Mouse (Mus musculus) natural killer cell, adult 2 months (primary cell): ENCODE measurements at regions not wholly inside any gene's neighbourhood (a gene's known extent, or its start where the extent isn't known, plus 50 kb on each side); places are given as distances from the start of the nearest gene placed in this dataset.

ENCODE experiments used
- DNase-seq, 2 experiments: peaks; one replicate each; pipeline ENCODE4 v3.0.0; 2022; ENCODE audit warnings: low spot score in 2 of 2

GRCm38 (mm10) chr14:76295411-76296169 lies 119.2 kb upstream of the Tsc22d1 start:
- DNase-seq, result no peak

GRCm38 (mm10) chr14:76297864-76298263 lies 116.9 kb upstream of the Tsc22d1 start:
- no peak for DNase-seq

- DNase-seq, result no peak
These were observed 112.3 kb upstream of the Tsc22d1 start for GRCm38 (mm10) chr14:76302322-76302991.

DNA sequence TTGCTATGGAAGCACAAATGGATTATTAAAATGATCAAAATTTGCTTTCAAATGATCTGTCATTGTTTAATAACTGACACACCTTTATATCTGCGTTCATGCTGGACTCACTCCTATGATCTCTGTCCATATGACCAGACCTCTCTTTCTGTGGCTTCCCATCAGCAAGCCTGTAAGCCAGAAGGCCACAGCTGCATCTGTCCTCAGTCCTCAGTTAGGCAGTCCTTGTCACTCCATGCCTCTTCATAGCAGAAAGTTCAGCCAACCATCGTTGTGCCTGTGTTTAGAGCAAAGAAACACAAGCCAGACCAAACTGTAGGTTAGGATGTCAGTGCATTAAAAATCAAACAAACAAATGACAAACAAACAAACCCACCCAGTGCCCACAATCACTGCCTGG lies 107.2 kb upstream of the Tsc22d1 start:
- no peak for DNase-seq

DNA sequence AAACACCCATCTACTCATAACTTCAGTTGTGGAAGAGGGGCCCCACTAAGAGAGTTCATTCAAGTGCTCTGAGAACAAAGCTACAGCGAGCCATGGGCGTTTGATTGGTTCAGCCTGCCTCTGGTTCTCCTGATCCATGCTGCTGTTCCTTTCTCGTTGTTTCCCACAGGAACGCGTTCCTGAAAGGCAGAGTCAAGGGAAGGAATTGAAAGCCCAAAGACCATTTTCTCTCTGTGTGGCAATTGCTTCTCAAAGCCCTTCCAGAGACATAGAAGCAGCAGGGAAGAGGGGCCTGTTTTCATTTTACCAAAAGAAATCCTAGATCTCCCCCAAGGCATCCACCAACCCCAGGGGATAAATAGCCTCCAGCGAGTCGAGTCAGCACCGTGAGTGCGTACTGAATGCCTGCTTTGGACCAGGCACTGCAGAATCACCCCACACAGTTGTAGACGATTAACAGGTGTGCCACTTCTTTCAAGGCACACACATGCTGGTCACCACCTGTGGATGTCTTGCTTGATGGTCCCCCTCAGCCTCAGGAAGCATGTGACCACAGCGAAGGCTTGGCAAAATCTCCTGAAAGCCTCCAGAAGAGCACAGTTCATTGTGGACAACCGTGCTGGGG lies 106.5 kb upstream of the Tsc22d1 start:
- DNase-seq, result no peak

DNA sequence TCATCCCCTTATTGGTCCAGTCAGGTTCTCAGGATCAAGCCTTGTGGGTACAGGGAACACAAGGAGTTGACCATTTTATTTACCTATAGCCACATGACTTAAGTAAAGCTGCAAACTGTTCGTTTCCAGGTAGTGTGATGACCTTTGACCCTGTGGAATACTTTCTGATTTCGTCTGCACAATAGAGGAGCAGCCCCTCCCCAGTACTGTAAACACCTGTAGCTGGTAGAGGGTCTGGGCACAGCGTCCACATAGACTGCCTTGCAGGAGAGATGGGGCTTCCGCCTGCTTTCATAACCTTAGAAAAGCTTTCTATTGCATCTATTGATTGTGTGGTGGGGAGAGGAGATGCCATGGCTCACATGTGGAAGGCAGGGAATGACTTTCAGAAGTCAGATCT lies 105.2 kb upstream of the Tsc22d1 start:
- no peak for DNase-seq

- no peak for DNase-seq
These were observed 104.5 kb upstream of the Tsc22d1 start for GRCm38 (mm10) chr14:76310278-76310677.

DNA sequence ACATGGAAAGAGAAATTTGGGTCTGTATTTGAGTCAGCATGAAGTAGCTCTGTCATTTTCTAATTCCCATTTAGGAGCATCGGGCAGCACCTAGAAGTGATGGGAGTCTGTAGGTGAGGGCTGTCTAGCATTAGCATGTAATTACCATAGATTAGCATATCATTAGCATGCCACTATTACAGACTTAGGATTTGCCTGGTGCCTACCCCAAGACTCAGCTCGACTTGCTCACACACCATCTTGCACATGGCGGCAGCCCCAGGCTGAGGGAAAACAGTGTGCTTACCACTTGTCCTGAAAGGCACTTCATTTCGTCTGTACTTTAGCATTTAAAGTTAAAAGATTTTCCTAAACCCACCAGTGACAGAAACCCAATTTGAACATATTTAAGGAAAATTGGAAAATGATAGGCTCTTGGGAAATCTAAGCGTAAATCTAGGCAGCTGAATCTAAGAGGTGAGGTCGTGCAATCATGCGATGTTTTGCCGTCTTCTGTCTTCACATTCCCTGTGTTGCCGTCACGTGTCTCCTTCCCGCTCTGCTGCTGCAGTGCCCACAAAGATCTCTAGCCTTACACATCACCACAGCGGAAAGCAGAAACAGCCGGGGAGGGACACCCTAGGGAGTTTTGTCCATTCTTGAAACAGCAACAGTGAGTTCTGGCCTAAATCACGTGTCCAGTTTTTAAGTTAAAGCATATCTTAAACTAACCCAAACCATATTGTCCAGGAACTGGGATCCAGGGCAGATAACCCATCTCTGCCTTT lies 101.2 kb upstream of the Tsc22d1 start:
- DNase-seq, result no peak

DNA sequence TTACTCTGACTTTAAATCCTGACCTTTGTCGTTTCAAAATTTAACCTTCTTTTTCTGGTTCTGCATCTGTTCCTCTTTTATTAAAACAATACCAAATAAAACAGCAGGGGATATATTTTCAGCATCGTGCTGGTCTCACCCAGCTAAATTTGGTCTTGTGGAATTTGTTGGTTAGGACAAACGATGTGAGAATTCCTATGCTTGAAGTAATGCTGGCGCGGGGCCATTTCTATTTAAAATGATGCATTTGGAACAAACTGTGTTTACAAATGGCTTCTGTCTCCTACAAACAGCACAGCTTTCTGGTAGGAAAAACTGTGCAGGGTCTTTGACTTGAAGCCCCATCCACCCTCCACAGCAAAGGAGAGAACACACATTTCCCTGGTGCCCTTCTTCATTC lies 96.3 kb upstream of the Tsc22d1 start:
- DNase-seq, result no peak

- no peak for DNase-seq
These were observed 90.5 kb upstream of the Tsc22d1 start for GRCm38 (mm10) chr14:76324246-76324645.

DNA sequence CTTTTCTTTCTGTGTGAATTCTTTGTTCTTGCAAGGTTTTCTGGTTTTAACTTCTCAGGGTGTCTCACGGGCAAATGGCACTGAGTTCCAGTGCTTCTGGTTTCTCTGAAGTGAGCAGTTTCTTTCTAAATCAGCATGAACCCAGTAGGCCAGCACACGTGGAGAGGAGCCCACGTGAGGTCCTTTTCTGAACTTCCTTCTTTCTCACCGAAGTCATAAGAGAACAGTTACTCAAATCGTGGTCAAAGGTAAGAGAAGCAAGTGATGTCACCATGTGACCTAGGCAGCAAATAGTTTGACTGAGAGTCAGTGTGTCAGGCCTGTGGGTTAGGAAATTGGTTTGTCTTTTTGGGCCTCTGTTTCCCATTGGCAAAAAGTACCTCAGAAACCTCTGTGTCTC lies 84.8 kb upstream of the Tsc22d1 start:
- DNase-seq, result no peak

- no peak for DNase-seq
These were observed 83.0 kb upstream of the Tsc22d1 start for GRCm38 (mm10) chr14:76331497-76332335.

- DNase-seq, result no peak
These were observed 82.4 kb upstream of the Tsc22d1 start for GRCm38 (mm10) chr14:76332336-76332703.

DNA sequence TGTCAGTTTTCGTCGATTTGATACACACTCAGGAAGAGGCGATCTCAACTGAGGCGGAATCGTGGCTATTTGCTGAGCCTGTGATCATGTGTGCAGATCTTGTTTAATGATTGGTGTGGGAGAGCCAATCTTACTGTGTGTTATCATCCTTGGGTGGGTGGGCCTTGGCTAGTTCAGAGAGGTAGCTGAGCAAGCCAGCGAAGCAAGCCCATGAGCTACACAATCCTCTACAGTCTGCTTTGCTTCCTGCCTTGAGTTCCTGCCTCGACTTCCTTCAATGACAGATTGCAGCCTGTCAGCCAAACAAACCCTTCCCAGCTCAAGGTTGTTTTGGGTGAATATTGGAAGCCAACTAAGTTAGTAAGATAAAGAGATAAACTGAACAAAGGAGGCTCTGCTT lies 74.0 kb upstream of the Tsc22d1 start:
- DNase-seq, result no peak

DNA sequence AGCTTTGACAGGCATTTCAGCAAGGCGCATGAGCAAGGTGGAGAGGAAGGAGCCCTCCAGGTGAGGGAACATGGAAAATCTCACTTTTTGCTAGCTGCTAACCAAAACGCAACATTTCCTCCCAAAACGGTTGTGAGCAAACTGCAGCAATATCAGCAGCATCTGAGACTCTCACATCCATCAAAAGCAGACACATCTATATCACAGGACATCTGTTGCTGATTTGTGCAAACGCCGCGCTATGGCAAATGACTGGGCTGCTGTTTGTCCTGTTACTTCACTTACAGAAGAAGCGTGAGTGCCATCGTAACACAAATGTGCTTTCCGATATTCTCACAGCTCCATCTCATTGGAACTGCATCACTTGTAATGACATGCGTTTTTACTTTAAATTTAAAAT lies 73.5 kb upstream of the Tsc22d1 start:
- DNase-seq, result no peak

DNA sequence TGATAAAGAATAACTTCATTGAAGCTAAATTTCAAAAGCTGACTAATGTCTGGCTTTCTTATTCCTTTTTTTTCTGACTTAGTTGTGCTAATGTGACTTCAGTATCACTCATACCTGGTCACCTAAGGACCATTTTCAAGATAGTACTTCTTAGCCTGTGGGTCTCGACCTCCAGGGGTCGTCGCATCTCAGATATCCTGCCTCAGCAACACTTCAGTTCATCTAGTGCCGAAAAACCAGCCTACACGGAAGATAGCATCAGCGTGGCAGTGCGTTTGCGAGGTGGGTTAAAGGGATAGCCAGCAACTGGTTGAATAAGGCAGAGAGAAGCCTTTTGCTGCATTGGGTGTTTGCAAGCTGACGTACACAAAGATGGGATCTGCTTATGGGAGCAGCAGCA lies 62.9 kb upstream of the Tsc22d1 start:
- DNase-seq, result no peak

DNA sequence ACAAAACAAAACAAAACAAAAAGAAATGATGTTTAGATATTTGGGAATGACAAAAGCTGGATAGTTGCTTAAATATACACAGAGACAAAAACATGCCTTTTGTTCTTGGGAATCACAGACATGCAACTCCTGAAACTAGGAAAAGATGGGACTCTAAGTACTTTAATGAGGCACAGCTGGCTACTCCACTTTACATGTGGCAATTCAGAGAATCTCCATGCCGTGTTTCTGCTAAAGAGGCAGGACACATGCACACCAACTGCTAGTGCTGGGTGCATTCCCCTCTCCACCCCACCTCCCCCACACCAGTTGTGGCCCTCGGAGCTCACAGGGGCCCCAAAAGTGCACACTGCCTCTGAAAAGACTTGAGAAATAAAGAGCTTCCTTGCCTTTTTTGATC lies 58.6 kb upstream of the Tsc22d1 start:
- DNase-seq, result no peak

DNA sequence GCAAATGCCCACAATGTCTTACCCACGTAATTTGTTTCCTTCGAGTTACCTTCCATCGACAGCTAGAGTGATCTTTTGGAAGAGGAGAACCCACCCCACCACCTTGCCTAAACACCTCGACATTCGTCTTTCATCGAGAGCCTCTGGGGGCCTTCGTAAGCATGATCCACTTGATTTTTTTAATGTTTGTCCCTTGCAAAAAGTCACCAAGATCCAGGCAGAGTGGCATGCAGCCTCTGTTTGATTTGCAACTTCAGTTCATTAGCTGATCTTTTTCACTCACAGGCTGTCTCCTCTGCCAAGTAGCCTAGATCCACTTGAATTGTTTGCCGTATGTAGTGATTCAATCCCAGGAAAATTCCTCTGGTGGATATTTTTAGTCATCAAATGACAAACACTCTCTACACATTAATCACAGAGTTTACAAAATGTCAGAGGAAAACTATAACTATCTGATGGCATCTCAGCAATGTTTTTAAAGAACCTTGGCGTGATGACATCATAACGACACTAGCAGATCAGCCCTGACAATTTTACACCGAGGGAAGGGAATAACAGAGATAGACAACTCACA lies 54.8 kb upstream of the Tsc22d1 start:
- no peak for DNase-seq

DNA sequence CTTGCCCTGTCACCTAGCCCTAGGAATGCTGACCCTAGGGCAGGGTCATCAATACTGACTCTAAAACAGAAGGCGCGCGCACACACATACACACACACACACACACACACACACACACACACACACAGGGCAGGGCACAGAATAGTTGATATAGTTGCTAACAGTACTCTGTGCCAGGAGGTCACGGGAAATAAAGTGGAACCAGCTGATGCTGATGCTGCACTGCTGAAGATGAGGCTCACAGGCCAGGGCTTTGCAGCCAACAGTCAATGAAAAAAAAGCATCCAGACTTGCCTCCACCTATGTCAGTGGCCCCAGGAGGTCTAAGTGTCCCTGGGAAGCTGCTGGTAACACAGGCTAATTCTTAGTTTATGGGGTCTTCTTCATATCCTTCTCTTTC lies 50.7 kb upstream of the Tsc22d1 start:
- DNase-seq, result no peak
